In the genomic region with DNA sequence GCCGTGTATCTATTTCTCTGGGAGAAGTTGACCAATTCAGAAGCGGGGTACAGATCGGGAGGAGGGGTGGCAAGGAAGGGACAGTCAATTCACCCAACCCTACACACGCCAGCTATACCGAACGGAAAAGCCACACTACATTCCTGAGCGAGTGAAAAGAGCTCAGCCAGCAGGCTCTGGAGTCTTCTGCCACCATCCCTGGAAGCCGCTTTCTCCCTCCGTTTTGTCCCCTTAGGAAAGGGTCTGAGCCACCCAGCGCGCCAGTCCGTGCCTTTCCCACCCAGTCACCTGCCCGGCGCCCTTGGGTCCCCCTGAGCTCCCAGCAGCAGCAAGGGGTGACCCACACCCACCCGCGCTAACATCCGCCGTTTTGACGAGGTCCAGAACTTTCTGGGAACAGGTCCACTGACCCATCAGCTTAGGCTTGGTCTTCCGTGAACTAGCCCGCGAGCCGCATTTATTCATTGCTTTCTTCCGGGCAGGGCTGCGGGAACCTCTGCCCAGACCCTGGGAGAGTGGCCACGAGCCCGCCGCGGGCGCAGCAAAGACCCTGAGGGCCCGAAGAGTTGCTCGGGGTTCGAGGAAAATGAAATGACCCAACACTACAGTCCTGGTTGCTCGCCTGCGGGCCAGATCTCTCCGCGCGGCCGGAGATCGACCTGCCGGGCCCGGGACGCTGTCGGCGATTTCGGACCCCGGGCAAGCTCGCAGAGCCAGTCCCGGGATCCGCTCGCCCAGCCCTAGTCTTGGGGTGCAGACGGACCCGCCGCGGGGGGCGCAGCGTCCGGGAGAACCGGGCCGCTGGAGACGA, we compare ENCODE assay signal across 8 mouse cellular contexts. TPM values are rescaled to one million over a fixed set of nuclear protein-coding genes. Genes with fewer than 3 reads are reported as not detected.
DNase-seq lines count a peak whose midpoint lies in the region; ATAC-seq and TF ChIP-seq lines count a peak whose summit lies in the region.

No protein-coding gene starts in this region.

- TF ChIP-seq CTCF in olfactory bulb, adult 2 months (IDR thresholded peaks at IDR 0.05; ENCODE audit: insufficient read depth, low read depth, low read length), result 0 out of 2 replicates have a peak, but pooled peaks have one; percentile 34

- no peak for DNase-seq in heart, adult 8-10 months (ENCODE audit: low spot score)
- DNase-seq in R1 (ENCODE audit: low read depth, low spot score), result peak; percentile 39
- peak; percentile 21 to 32 for DNase-seq in kidney, postnatal 4 days
- no peak for DNase-seq in lung, postnatal 14 days
- no peak for DNase-seq in left cerebral cortex, postnatal 10 days (ENCODE audit: extremely low spot score in 1 of 2, low spot score in 2 of 2)

- H3K27me3 ChIP-seq in heart, embryonic 15.5 days, result peaks cover 98% of the 10 kb centered on the region
- peaks cover 100% of the 10 kb centered on the region for H3K27me3 ChIP-seq in embryonic facial prominence, embryonic 13.5 days

- H3K4me3 ChIP-seq in heart, embryonic 15.5 days, result peak overlapping the region; percentile 44
- H3K4me3 ChIP-seq in embryonic facial prominence, embryonic 13.5 days, result peak overlapping the region; percentile 35
- peak overlapping the region; percentile 64 for H3K4me3 ChIP-seq in olfactory bulb, adult 2 months (ENCODE audit: insufficient read depth, low read depth, low read length)

- H3K36me3 ChIP-seq in heart, embryonic 15.5 days, result no peaks in the 10 kb centered on the region
- H3K36me3 ChIP-seq in embryonic facial prominence, embryonic 13.5 days, result no peaks in the 10 kb centered on the region

- peaks cover 11% of the 10 kb centered on the region for H3K4me1 ChIP-seq in heart, embryonic 15.5 days (replicated peaks)
- peaks cover 17% of the 10 kb centered on the region for H3K4me1 ChIP-seq in embryonic facial prominence, embryonic 13.5 days
- H3K4me1 ChIP-seq in olfactory bulb, adult 2 months (ENCODE audit: control insufficient read depth, insufficient read depth, low read length), result peaks cover 29% of the 10 kb centered on the region

- 0 out of 2 replicates have a peak overlapping the region, but pooled peaks have one; percentile 5 for H3K9ac ChIP-seq in heart, embryonic 15.5 days
- peak overlapping the region; percentile 47; the same call in 1 of the 2 replicates for H3K9ac ChIP-seq in embryonic facial prominence, embryonic 13.5 days

- H3K4me2 ChIP-seq in heart, embryonic 15.5 days, result peak overlapping the region; percentile 65
- peak overlapping the region; percentile 57 for H3K4me2 ChIP-seq in embryonic facial prominence, embryonic 13.5 days

- under 1% methylated on average over 61 of the region's 61 CpGs for WGBS in heart, embryonic 15.5 days
- WGBS in embryonic facial prominence, embryonic 13.5 days, result under 1% methylated on average over 61 of the region's 61 CpGs
- WGBS in olfactory bulb, adult 2 months, result under 1% methylated on average over 61 of the region's 61 CpGs

- intact Hi-C loops in left cerebral cortex, postnatal 10 days (cut with DNase I), result loop anchor here (2.0 kb wide), 1 partner anchor 14 kb away; no protein-coding TSS in a partner anchor

- no peak for ATAC-seq in heart, embryonic 15.5 days (replicated peaks; ENCODE audit: insufficient number of reproducible peaks, insufficient read depth, low FRiP score, low read depth)
- no peak for ATAC-seq in embryonic facial prominence, embryonic 13.5 days (ENCODE audit: insufficient number of reproducible peaks, insufficient read depth, low FRiP score, low TSS enrichment, low read depth)

- no peak overlapping the region for H3K27ac ChIP-seq in heart, embryonic 15.5 days
- H3K27ac ChIP-seq in embryonic facial prominence, embryonic 13.5 days, result no peak overlapping the region
- H3K27ac ChIP-seq in olfactory bulb, adult 2 months (ENCODE audit: insufficient read depth, low read depth, low read length), result peak overlapping the region; percentile 53

- H3K9me3 ChIP-seq in heart, embryonic 15.5 days (replicated peaks), result no peaks in the 10 kb centered on the region
- H3K9me3 ChIP-seq in embryonic facial prominence, embryonic 13.5 days, result no peaks in the 10 kb centered on the region

- TF ChIP-seq POLR2A in olfactory bulb, adult 2 months (IDR thresholded peaks at IDR 0.05; ENCODE audit: insufficient read depth, low read depth, low read length), result peak; percentile 24; the same call in 1 of the 2 replicates

RNA-seq across cellular contexts. Expression of a gene that starts 54.1 kb away (rescaled TPM):
- polyA plus RNA-seq in heart, embryonic 15.5 days (2015; fragmentation: Nextera tagmentation; extraction: Ambion mirVana), result 0.13 and 0.14 TPM in 2 replicates
- total RNA-seq in heart, adult 8-10 months (2022), result not detected
- polyA plus RNA-seq in embryonic facial prominence, embryonic 13.5 days (2015; fragmentation: Nextera tagmentation; extraction: Ambion mirVana), result 3.3 and 6.7 TPM in 2 replicates
- not detected in 2 replicates for polyA plus RNA-seq in olfactory bulb, adult 2 months (2012; ENCODE audit: insufficient read depth, insufficient read length, low replicate concordance, missing spikeins)
- total RNA-seq in left cerebral cortex, postnatal 10 days (2021), result under 1 TPM; 0.26 to 0.41 TPM

RNA-seq across cellular contexts. Expression of a gene that starts 58.2 kb away (rescaled TPM):
- polyA plus RNA-seq in heart, embryonic 15.5 days (2015; fragmentation: Nextera tagmentation; extraction: Ambion mirVana), result 35.4 and 43.2 TPM in 2 replicates
- total RNA-seq in heart, adult 8-10 months (2022), result 100 to 1,000 TPM; 125 to 139 (median 131) TPM
- 18.1 and 18.2 TPM in 2 replicates for polyA plus RNA-seq in embryonic facial prominence, embryonic 13.5 days (2015; fragmentation: Nextera tagmentation; extraction: Ambion mirVana)
- polyA plus RNA-seq in olfactory bulb, adult 2 months (2012; ENCODE audit: insufficient read depth, insufficient read length, low replicate concordance, missing spikeins), result 460 TPM in 1 of 2 replicates, not detected in the other
- 100 to 1,000 TPM; 149 to 160 TPM for total RNA-seq in left cerebral cortex, postnatal 10 days (2021)

Comparison
In these comparisons a context has a peak if more than half of its experiments do, and no peak if none do; other contexts are left out.
1. DNase-seq: peak in R1 (single experiment) and kidney, postnatal 4 days (2 of 2); none in heart, adult 8-10 months (single experiment), lung, postnatal 14 days (single experiment) and left cerebral cortex, postnatal 10 days (0 of 2).
2. Peak in every context shown above with its lines, with median percentiles within 50 percentile points of each other: H3K4me3 ChIP-seq.